Mouse (Mus musculus): ENCODE measurements around the gene Calr3. TPM values are rescaled to one million over a fixed set of nuclear protein-coding genes. Genes with fewer than 3 reads are reported as not detected.

The Calr3 gene
- total RNA-seq, 2 experiments from 2014 or later, result 0.78 to 1.5 TPM

Small RNAs within 50 kb of the gene (microRNA-seq; reads per million reads assigned to microRNA genes)
- 5.4 to 6.1 reads per million in 2 experiments for gene Mir7068

Other genes starting within 250 kb of the Calr3 start
- not detected for gene Cib3, start 231.0 kb downstream of the Calr3 start, total RNA-seq (2021)
- gene Gm11034, start 230.2 kb downstream of the Calr3 start, total RNA-seq (2021), result not detected
- 10 to 100 TPM; 52.2 to 56.5 TPM for gene Fam32a, start 224.1 kb downstream of the Calr3 start, total RNA-seq (2021)
- gene Ap1m1, start 203.9 kb downstream of the Calr3 start, total RNA-seq (2021), result 100 to 1,000 TPM in 1 of 2 experiments, 10 to 100 TPM in 1; 98.9 to 106 TPM
- 10 to 100 TPM in 1 of 2 experiments, 1 to 10 TPM in 1; 9.7 to 10.6 TPM for gene Gm10282, start 138.6 kb downstream of the Calr3 start, total RNA-seq (2021)
- 10 to 100 TPM; 20.2 to 22.0 TPM for gene Klf2, start 124.8 kb downstream of the Calr3 start, total RNA-seq (2021)
- 10 to 100 TPM; 69.7 to 72.4 TPM for gene Eps15l1, start 22.4 kb downstream of the Calr3 start, total RNA-seq (2021)
- gene 1700030K09Rik, start within 50 bp of the Calr3 start, total RNA-seq (2021), result 10 to 100 TPM; 10.7 to 13.2 TPM
- gene Cherp, start 31.4 kb upstream of the Calr3 start, total RNA-seq (2021), result 10 to 100 TPM; 72.4 to 75.2 TPM
- 10 to 100 TPM; 44.5 to 46.4 TPM for gene Slc35e1, start 48.7 kb upstream of the Calr3 start, total RNA-seq (2021)
- 1 to 10 TPM; 9.5 TPM for gene Med26, start 104.4 kb upstream of the Calr3 start, total RNA-seq (2021)
- 100 to 1,000 TPM; 112 to 118 TPM for gene Smim7, start 127.2 kb upstream of the Calr3 start, total RNA-seq (2021)
- 100 to 1,000 TPM; 117 to 128 TPM for gene Tmem38a, start 128.2 kb upstream of the Calr3 start, total RNA-seq (2021)
- gene Nwd1, start 202.8 kb upstream of the Calr3 start, total RNA-seq (2021), result 10 to 100 TPM; 41.8 to 46.6 TPM